Mouse (Mus musculus): ENCODE data around the gene Rab6b. TPM values are rescaled to one million over a fixed set of nuclear protein-coding genes. Genes with fewer than 3 reads are reported as not detected.

Gene Rab6b
- polyA plus RNA-seq, 1 experiment from 2014 or later = 2.3 TPM

DNA sequence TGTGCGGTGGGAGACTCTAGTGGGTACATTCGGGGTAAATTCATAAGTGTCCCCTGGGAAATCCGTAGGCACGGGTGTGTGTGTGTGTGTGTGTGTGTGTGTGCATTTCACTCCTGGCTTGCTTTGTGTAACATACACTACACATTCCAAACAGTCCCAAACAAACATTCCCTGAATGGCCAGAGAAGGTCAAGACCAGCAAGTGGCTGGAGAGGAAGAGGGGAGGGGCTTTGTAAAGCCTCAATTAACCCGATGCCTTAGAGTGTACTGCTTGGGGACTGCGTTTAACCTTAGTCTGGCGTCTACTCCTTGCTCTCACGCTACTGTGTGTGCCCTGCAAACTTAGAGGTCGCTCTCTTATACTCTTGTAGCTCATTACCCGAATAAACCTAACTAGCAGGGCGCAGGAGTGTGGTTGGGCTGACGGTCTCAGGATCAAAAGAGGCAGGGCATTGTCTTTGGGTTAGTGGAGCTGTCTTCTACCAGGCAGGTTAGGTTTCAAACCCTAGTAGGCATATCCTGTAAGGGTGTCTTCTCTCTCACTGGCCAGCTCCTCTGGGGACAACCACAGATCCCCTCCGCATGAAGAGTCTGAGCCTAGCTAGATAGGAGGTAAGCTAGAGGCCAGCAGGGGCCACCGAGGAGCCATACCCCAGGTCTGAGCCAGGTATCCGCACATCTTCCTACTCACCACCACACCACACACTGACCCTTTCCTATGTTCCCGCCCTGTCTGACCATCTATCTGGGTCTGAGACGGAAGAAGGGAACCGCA is 673 bp upstream of the Rab6b start:
- no peaks in the 10 kb centered on the region for H3K9me3 ChIP-seq
- H3K4me1 ChIP-seq = peaks cover 34% of the 10 kb centered on the region
- H3K27me3 ChIP-seq (ENCODE audit: insufficient read depth, poor library complexity, severe bottlenecking) = peaks cover 62% of the 10 kb centered on the region
- 17% methylated on average over 18 of the region's 18 CpGs for WGBS
- peak overlapping the region; percentile 84 for H3K27ac ChIP-seq
- H3K36me3 ChIP-seq = no peaks in the 10 kb centered on the region
- DNase-seq (ENCODE audit: low spot score) = peak; percentile 71
- peak overlapping the region; percentile 79 for H3K4me3 ChIP-seq

DNA sequence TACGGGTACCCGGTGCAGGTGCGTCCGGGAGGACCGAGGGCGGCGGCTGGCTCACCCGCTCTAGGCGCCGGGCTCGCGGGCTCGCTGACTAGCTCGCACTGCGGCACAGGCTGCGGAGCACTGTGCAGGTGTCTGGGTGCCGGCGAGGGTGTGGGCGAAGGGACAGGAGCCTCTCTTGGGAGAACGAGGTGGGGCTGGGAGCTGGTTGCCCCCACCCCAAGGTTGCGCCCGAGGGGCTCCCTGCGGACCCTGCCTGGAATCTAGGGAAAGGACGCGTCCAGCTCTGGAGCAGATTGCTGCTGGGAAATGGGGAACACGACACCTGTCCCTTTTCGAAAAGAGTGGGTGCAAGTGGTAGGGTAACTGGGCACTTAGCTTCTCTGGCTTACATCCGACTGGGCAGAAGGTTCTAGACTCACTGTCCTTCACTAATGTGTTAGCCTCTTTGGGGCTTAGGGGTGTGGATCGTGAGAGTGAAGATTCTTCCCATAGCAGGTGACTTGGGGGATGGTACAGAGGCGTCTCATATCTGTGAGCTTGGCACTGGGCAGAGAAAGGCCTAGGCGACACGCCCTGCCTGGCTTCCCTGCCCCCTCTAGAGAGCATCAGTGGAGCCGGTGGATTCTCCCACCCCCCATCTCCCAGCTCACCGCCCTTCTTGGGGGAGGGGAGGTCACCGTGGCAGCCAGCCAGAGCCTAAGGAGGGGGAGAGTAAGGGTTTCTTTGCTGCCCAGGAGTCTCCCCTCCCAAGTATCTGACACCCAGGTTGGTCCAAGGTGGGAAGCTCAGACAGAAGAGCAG is 1.1 kb downstream of the Rab6b start:
- DNase-seq (ENCODE audit: low spot score) = peak; percentile 69
- Histone ChIP-seq H3K27me3 (ENCODE audit: insufficient read depth, poor library complexity, severe bottlenecking) (peaks cover 70% of the 10 kb centered on the region), H3K36me3 (no peaks in the 10 kb centered on the region), H3K4me1 (peaks cover 34% of the 10 kb centered on the region), H3K4me3 (peak overlapping the region; percentile 79), H3K9me3 (no peaks in the 10 kb centered on the region), H3K27ac (peak overlapping the region; percentile 84; the same call in 1 of the 2 replicates)
- 3% methylated on average over 35 of the region's 35 CpGs for WGBS

DNA sequence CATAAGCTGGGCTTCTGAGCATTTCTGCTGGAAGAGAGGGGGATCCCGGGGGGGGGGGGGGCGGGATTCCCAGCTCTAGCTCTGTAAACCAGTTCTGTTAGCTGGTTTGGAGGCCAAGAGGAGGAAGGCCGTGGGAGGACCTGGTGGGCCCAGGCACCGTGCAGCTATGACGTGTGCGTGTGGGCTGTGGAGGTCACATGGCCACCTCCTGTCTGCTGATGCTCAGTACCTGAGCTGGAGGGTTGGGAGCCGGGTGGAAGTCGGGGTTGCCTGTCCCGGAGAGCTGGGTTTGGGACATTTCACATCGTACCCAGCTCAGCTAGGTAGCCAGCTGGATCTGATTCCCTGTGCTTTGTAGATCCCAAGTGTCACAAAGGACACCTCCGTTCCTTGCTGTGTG is 1.8 kb downstream of the Rab6b start:
- Histone ChIP-seq H3K27me3 (ENCODE audit: insufficient read depth, poor library complexity, severe bottlenecking) (peaks cover 75% of the 10 kb centered on the region), H3K36me3 (no peaks in the 10 kb centered on the region), H3K4me3 (no peak overlapping the region), H3K9me3 (no peaks in the 10 kb centered on the region), H3K4me1 (peaks cover 34% of the 10 kb centered on the region), H3K27ac (no peak overlapping the region)
- peak; percentile 76 for DNase-seq (ENCODE audit: low spot score)
- WGBS = 39% methylated on average over 11 of the region's 11 CpGs

DNA sequence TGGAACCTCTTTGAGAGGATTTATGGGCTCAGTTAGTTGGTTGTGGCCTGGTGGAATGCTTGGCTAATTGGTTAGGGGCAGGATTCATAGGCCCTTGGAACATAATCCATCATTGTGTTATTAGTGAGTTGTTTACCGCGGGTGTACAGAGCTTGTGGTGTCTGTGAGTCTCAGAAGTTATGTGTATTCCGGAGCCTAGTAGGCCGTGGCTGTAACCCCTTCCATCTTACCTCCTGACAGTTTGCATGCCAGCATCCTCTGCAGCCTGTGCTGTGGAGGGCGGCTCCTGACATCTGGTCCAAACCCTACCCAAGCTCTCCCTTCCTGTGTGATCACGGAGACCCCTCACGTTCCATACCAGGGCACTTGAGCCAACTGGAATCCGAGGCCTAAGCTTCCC is 2.7 kb downstream of the Rab6b start:
- WGBS = 74% methylated on average over 8 of the region's 8 CpGs
- Histone ChIP-seq H3K27me3 (ENCODE audit: insufficient read depth, poor library complexity, severe bottlenecking) (peaks cover 84% of the 10 kb centered on the region), H3K36me3 (no peaks in the 10 kb centered on the region), H3K4me3 (no peak overlapping the region), H3K4me1 (peaks cover 32% of the 10 kb centered on the region), H3K9me3 (no peaks in the 10 kb centered on the region), H3K27ac (no peak overlapping the region)
- DNase-seq (ENCODE audit: low spot score) = peak; percentile 63

DNA sequence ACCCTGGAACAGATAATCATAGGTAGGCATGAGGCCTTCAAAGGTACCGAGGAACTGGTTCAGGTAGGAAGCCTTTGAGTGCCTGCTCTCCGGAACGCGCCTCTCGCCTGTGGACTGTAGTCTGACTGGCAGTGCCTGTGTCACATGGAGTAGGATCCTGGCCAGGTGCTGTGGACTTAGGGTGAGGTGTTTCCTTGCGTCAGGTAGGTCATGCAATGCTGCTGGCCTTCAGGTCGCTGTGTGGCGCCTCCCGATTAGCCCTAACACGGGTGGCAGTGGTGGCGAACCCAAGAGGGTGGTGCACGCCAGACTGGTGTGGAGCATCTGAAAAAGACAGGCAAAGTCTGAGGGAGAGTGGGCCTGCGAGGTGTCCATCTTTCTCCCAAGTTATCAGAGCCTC is 3.3 kb downstream of the Rab6b start:
- no peak overlapping the region for H3K27ac ChIP-seq
- peaks cover 84% of the 10 kb centered on the region for H3K27me3 ChIP-seq (ENCODE audit: insufficient read depth, poor library complexity, severe bottlenecking)
- WGBS = 85% methylated on average over 13 of the region's 13 CpGs
- no peaks in the 10 kb centered on the region for H3K9me3 ChIP-seq
- H3K36me3 ChIP-seq = no peaks in the 10 kb centered on the region
- DNase-seq (ENCODE audit: low spot score) = peak; percentile 75
- H3K4me3 ChIP-seq = no peak overlapping the region
- peaks cover 30% of the 10 kb centered on the region for H3K4me1 ChIP-seq

DNA sequence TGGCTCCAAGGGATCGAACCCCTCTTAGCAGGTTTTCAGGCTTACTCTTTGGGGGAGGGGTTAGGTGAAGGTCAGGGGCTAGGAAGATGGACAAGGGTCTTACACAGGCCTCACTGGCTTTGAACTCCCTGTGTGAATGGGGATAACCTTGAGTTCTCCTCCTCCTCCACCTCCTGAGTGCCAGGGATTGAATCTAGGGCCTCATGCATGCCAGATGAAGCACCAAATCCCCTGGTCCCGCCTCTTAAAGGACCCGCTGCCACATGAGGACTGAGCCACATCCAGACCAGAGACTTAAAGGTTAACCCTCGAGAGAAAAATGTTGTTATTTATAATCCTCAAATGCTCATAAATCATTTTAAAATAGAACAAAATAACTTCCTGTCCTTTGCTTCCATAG is 5.4 kb downstream of the Rab6b start:
- Histone ChIP-seq H3K27me3 (ENCODE audit: insufficient read depth, poor library complexity, severe bottlenecking) (peaks cover 77% of the 10 kb centered on the region), H3K4me1 (peaks cover 15% of the 10 kb centered on the region), H3K36me3 (no peaks in the 10 kb centered on the region), H3K27ac (no peak overlapping the region), H3K9me3 (no peaks in the 10 kb centered on the region), H3K4me3 (no peak overlapping the region)
- DNase-seq (ENCODE audit: low spot score) = peak; percentile 68
- 77% methylated on average over 4 of the region's 4 CpGs for WGBS

DNA sequence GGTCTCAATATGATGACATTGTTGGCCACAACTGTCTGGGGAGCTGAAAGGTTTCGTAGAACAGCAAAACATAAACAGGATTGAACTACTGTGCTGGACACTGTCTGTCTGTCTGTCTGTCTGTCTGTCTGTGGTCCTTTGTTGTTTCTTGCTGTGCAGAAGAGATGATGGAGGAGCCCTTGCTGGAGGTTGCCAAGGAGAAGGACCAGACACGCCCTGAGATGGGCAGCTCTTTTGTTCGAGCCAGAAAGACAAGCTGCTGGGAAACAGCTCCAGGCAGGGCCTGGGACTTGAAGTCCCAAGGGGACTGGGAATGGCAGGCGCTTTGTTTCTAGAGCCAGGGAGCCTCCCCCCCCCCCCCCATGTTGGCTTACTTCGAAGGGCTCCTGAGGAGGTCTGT is 5.9 kb downstream of the Rab6b start:
- Histone ChIP-seq H3K9me3 (no peaks in the 10 kb centered on the region), H3K27ac (no peak overlapping the region), H3K36me3 (no peaks in the 10 kb centered on the region), H3K4me3 (no peak overlapping the region), H3K27me3 (ENCODE audit: insufficient read depth, poor library complexity, severe bottlenecking) (peaks cover 72% of the 10 kb centered on the region), H3K4me1 (peaks cover 10% of the 10 kb centered on the region)
- 74% methylated on average over 5 of the region's 5 CpGs for WGBS
- DNase-seq (ENCODE audit: low spot score) = peak; percentile 70

DNA sequence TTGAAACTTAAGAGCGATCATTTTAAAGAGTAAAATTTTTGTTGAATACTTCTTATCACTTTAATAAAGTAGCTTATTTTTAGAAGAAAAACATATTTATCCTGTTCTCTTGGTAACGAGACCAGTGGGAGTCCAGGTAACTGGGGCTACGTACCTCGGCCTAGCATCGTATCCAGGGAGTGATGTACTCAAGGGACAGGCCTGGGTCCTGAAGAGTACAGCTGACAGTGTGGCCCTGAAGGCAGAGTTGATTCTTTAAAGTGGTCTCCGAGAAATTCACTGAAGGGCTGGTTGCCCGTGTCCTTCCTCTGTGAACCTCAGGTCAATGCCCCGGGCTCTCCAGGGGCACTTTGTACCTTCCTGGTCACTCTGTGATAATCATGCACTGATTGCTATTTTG is 6.4 kb downstream of the Rab6b start:
- Histone ChIP-seq H3K36me3 (no peaks in the 10 kb centered on the region), H3K27ac (no peak overlapping the region), H3K9me3 (no peaks in the 10 kb centered on the region), H3K27me3 (ENCODE audit: insufficient read depth, poor library complexity, severe bottlenecking) (peaks cover 67% of the 10 kb centered on the region), H3K4me3 (no peak overlapping the region), H3K4me1 (peaks cover 5% of the 10 kb centered on the region)
- DNase-seq (ENCODE audit: low spot score) = peak; percentile 63
- WGBS = 85% methylated on average over 8 of the region's 8 CpGs

DNA sequence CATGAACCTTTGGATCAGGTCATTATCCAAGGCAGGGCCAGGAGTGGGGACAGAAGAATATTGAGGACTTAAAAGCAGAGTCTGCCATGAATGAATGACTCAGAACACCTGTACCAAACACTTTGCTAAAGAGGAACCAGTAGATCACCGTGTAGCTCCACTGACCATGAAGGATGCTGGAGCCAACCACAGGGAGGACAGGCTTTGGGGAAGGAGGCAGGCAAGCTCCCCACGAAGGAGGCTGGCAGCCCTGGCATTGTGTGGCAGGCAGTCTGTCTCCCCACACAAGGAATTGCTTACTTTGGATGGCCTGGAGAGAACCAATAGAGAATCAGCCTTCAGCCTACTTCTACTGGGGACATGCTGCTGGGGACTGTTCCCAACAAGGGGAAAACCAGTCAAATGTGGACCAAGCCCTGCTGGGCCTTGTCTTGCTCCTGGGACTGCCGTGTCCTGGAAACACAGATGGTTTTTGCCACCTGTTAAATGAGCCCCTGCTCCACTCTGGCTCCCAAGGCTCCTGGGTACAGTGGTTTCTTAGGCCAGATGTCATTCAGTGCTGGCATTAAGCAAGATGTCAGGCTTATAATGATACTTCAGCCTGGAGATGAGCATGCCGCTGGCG is 7.2 kb downstream of the Rab6b start:
- Histone ChIP-seq H3K4me3 (no peak overlapping the region), H3K9me3 (no peaks in the 10 kb centered on the region), H3K36me3 (no peaks in the 10 kb centered on the region), H3K27ac (no peak overlapping the region), H3K27me3 (ENCODE audit: insufficient read depth, poor library complexity, severe bottlenecking) (peaks cover 59% of the 10 kb centered on the region), H3K4me1 (no peaks in the 10 kb centered on the region)
- 82% methylated on average over 5 of the region's 5 CpGs for WGBS
- DNase-seq (ENCODE audit: low spot score) = peak; percentile 69

DNA sequence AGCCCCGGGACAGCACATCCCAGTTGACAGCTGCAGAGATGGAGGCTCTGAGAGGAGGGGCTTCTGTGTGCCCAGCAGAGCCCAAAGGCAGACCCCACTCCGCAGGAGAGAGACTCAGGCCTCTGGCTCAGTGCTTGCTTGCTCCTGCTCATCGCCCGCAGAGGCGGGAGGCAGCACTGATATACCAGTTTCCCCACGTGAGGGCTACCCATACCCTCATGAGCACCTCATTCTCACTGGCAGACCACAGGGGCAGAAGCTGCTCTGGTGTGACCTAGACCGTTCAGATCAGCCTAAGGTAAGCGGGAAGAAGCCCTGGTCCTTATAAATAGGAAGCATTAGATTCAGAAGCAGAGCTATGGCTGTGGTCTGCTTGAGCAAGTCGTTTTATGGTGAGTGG is 8.2 kb downstream of the Rab6b start:
- no peaks in the 10 kb centered on the region for H3K36me3 ChIP-seq
- H3K27ac ChIP-seq = no peak overlapping the region; the same call in 1 of the 2 replicates
- DNase-seq (ENCODE audit: low spot score) = peak; percentile 68
- no peaks in the 10 kb centered on the region for H3K9me3 ChIP-seq
- peaks cover 49% of the 10 kb centered on the region for H3K27me3 ChIP-seq (ENCODE audit: insufficient read depth, poor library complexity, severe bottlenecking)
- H3K4me3 ChIP-seq = no peak overlapping the region
- WGBS = 82% methylated on average over 9 of the region's 9 CpGs
- no peaks in the 10 kb centered on the region for H3K4me1 ChIP-seq

DNA sequence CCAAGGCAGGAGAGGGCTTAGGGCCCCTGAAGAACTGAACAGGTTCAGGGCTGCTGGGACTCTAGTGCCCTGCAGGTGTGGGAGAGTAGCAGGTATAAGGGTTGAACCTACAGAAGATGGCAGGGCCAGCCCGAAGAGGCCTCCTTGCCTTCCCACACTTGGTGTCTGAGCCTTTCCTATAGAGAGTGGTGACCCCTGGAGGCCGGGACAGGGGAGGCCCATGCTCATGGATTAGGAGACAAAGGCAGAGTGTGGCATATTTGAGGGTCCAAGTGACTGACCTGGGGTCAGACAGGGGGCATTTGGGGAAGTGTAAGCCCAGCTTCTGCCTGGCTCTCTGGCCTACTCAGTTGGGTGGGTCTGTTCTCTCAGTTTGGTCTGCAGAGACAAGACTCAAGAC is 8.6 kb downstream of the Rab6b start:
- H3K36me3 ChIP-seq = no peaks in the 10 kb centered on the region
- H3K9me3 ChIP-seq = no peaks in the 10 kb centered on the region
- no peak overlapping the region for H3K27ac ChIP-seq
- H3K4me1 ChIP-seq = no peaks in the 10 kb centered on the region
- WGBS = 59% methylated on average over 2 of the region's 2 CpGs
- H3K27me3 ChIP-seq (ENCODE audit: insufficient read depth, poor library complexity, severe bottlenecking) = peaks cover 44% of the 10 kb centered on the region
- DNase-seq (ENCODE audit: low spot score) = peak; percentile 72
- H3K4me3 ChIP-seq = no peak overlapping the region

DNA sequence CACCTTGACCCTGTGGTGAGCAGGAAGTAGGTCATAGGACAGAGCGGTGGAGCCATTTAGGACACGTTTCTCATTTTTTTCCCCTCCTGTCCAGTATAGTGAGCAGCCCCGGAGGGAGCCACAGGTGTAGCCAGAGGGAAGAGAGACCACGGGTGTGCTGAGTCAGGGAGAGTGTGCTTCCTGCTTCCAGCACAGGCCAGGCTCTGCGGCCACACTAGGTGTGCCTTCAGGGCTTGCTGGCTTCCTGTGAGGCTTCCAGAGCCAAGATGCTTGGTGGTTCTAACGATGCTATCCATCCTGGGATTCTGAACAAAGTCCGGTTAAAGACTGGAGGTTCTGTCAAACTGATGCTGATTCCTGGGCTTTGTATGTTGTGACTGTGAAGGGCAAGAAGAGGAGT is 10.0 kb downstream of the Rab6b start:
- no peaks in the 10 kb centered on the region for H3K9me3 ChIP-seq
- H3K4me1 ChIP-seq = no peaks in the 10 kb centered on the region
- peaks cover 37% of the 10 kb centered on the region for H3K27me3 ChIP-seq (ENCODE audit: insufficient read depth, poor library complexity, severe bottlenecking)
- 80% methylated on average over 7 of the region's 7 CpGs for WGBS
- no peaks in the 10 kb centered on the region for H3K36me3 ChIP-seq
- H3K4me3 ChIP-seq = no peak overlapping the region
- peak; percentile 67 for DNase-seq (ENCODE audit: low spot score)
- no peak overlapping the region for H3K27ac ChIP-seq

DNA sequence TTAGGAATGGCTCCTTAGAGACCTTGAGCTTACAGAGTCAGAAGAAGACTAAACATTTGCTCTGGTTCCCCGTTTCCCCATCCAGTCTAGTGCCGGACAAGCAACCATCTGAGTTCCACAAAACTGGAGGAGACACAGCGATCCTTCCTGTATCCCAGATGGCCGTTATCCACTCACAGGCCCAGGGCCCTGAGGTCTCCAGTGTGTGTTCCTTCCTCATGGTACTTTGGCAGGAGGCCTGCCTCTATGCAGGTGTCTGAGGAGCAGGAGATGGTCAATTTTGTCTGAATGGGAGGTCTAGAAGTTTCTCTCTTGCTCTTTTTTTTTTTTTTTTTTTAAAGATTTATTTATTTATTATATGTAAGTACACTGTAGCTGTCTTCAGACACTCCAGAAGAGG is 13.2 kb downstream of the Rab6b start:
- Histone ChIP-seq H3K27ac (no peak overlapping the region), H3K27me3 (ENCODE audit: insufficient read depth, poor library complexity, severe bottlenecking) (peaks cover 15% of the 10 kb centered on the region), H3K9me3 (no peaks in the 10 kb centered on the region), H3K36me3 (no peaks in the 10 kb centered on the region), H3K4me3 (no peak overlapping the region), H3K4me1 (no peaks in the 10 kb centered on the region)
- 83% methylated on average over 4 of the region's 4 CpGs for WGBS
- DNase-seq (ENCODE audit: low spot score) = no peak

Measured in heart, embryonic 10.5 days (tissue).